Mouse (Mus musculus) liver, embryonic 16.5 days (tissue): ENCODE measurements around the gene Ass1. TPM values are rescaled to one million over a fixed set of nuclear protein-coding genes. Genes with fewer than 3 reads are reported as not detected.
A peak's percentile ranks its signal among the peaks of the same experiment; 100 is the strongest.
"Not testable (repeated sequence)": the region's sequence is repeated elsewhere in the genome, so short reads cannot be mapped to it uniquely, and the experiment has no call there.

ENCODE experiments used
- ATAC-seq: fragments of 200-750 bp; cut with Nextera tagmentation; 2 replicates; pipeline ENCODE4 v1.8.0; 2017; ENCODE audit warnings: low read depth, mild to moderate bottlenecking, moderate number of reproducible peaks, moderate library complexity
- H3K27ac ChIP-seq: fragments of 300-500 bp; sonication (generic); 2 replicates; pipeline ENCODE4 v1.5.1; 2014; ENCODE audit warnings: mild to moderate bottlenecking, low read length
- H3K27me3 ChIP-seq: fragments of 300-500 bp; sonication (generic); 2 replicates; pipeline ENCODE4 v1.6.1; 2014; ENCODE audit warnings: low read depth, low read length, mixed read lengths; ENCODE audit not compliant: control insufficient read depth, insufficient read depth
- H3K36me3 ChIP-seq: fragments of 300-500 bp; sonication (generic); 2 replicates; pipeline ENCODE4 v1.6.1; 2014; ENCODE audit warnings: mild to moderate bottlenecking; ENCODE audit not compliant: control insufficient read depth, insufficient read depth
- H3K4me1 ChIP-seq: fragments of 300-500 bp; sonication (generic); 2 replicates; pipeline ENCODE4 v1.6.1; 2014; ENCODE audit warnings: low read depth, low read length, mixed read lengths; ENCODE audit not compliant: control insufficient read depth
- H3K4me2 ChIP-seq: fragments of 300-500 bp; sonication (generic); 2 replicates; pipeline ENCODE4 v1.6.1; 2014; ENCODE audit warnings: low read depth, low read length, mixed read lengths
- H3K4me3 ChIP-seq: fragments of 300-500 bp; sonication (generic); 2 replicates; pipeline ENCODE4 v1.5.1; 2014; ENCODE audit warnings: low read depth, mild to moderate bottlenecking, low read length
- H3K9ac ChIP-seq: fragments of 300-500 bp; sonication (generic); 2 replicates; pipeline ENCODE4 v1.6.1; 2014; ENCODE audit warnings: low read depth, low read length
- H3K9me3 ChIP-seq: fragments of 300-500 bp; sonication (generic); replicated peaks from 2 replicates; pipeline ENCODE4 v1.6.1; 2016; ENCODE audit warnings: low read length; ENCODE audit not compliant: control insufficient read depth
- WGBS: fragments of 180-500 bp; shearing (Covaris S2); extraction: QIAGEN DNeasy Blood & Tissue Kit; methylation state at CpG from one replicate; pipeline ENCODE4 v1.1.7; 2014; ENCODE audit not compliant: insufficient replicate concordance; 5-methylcytosine and 5-hydroxymethylcytosine counted together
- polyA plus RNA-seq: library from polyadenylated mRNA; unstranded; fragments of >200 nt; fragmentation: Nextera tagmentation; extraction: Ambion mirVana; gene quantifications from 2 replicates; pipeline ENCODE4 v1.2.1, GENCODE M21; 2015

The Ass1 gene
- polyA plus RNA-seq, 1 experiment from 2014 or later: 480 TPM

DNA sequence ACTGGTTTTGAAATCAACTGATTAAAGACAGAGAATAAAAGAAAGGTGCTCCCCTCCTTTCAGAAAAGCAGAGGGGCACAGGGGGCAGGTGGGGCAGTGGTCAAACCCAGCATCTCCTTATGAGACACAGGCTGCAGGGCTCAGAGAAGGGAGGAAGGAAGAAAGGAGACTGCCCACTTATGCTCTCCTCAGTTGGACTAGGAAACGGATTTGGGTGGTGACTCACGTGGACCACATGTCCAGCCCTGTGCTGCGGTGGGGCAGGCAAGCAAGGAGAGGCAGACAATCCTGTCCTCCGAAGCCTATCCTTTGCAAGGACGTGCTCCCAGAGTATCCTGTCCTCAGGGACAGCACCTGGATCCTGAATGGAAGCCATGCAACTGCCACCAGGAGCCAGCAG lies 54.6 kb downstream of the Ass1 start:
- H3K9ac ChIP-seq: no peak overlapping the region
- H3K4me2 ChIP-seq: no peak overlapping the region
- H3K27ac ChIP-seq: no peak overlapping the region
- H3K9me3 ChIP-seq: no peaks in the 10 kb centered on the region
- 46% methylated on average over 5 of the region's 5 CpGs for WGBS
- no peaks in the 10 kb centered on the region for H3K27me3 ChIP-seq
- H3K4me3 ChIP-seq: no peak overlapping the region
- no peaks in the 10 kb centered on the region for H3K4me1 ChIP-seq
- no peaks in the 10 kb centered on the region for H3K36me3 ChIP-seq
- ATAC-seq: no peak

DNA sequence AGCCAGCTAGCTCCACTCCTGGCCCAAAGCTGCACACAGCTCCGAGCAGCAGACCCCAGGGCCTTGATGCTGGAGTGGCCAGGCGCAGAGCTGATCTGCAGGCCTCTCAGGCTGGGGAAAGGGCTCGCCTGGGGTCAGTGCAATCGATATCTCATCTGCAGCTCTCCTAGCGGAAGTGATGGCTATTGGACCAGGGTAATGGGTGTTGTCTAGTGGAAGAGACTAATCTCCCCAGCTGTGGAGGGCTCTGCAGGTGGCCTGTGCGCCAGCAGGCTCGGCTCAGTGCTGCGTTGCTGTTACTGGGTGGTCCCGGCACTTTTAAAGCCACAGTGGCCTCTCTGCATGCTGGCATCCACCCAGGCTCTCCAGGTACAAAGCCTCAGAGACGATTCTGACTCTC lies 55.8 kb downstream of the Ass1 start:
- ATAC-seq: no peak
- Histone ChIP-seq H3K4me1 (no peaks in the 10 kb centered on the region; the same call in 1 of the 2 replicates), H3K4me3 (no peak overlapping the region), H3K27ac (no peak overlapping the region), H3K27me3 (no peaks in the 10 kb centered on the region), H3K9ac (no peak overlapping the region), H3K4me2 (no peak overlapping the region), H3K36me3 (no peaks in the 10 kb centered on the region), H3K9me3 (no peaks in the 10 kb centered on the region)
- 32% methylated on average over 10 of the region's 10 CpGs for WGBS

DNA sequence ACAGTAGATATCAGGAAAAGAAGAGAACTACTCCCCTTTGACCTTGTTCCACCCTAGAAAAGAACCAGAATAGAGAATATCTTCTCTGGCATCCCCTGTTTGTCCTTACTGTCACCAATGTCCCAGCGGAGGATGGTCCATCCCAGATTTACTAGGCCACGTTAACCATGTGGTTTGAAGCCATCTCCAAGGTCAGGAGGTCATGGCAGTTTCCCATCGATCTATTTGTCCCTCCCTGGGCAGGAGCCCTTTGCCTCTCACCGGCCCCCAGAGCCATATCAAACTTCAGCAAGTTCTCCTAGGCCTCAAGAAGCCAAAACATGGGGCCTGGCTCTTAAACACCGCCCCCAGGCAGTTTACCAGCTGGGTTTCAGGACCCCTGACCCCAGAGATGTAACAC lies 60.2 kb downstream of the Ass1 start:
- H3K4me3 ChIP-seq: no peak overlapping the region
- H3K27ac ChIP-seq: peak overlapping the region; percentile 44; the same call in 1 of the 2 replicates
- no peaks in the 10 kb centered on the region for H3K9me3 ChIP-seq
- no peaks in the 10 kb centered on the region for H3K27me3 ChIP-seq
- peak; percentile 83 for ATAC-seq
- no peaks in the 10 kb centered on the region for H3K36me3 ChIP-seq
- no peaks in the 10 kb centered on the region; the same call in 1 of the 2 replicates for H3K4me1 ChIP-seq
- no peak overlapping the region for H3K4me2 ChIP-seq
- H3K9ac ChIP-seq: no peak overlapping the region
- 50% methylated on average over 5 of the region's 5 CpGs for WGBS

DNA sequence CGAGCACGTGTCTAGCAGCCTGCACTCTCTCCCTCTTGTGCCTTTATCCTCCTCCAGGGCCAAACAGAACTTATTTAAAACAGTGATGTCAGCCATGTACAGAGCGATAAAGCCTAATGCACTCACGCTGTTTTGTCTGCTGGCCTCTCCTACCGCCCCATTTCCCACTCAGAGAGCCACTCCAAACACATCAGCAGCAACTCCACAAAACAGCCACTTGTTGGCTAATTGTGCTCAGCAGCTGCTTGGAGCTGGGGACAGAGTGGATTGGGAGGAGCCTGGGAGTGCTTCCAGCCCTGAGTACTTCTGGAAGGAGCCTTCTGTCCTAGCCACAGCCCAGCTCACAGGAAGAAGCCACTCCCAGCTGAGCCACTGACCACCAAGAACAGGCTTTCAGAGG lies 67.0 kb downstream of the Ass1 start:
- no peak for ATAC-seq
- H3K36me3 ChIP-seq: no peaks in the 10 kb centered on the region
- no peak overlapping the region for H3K27ac ChIP-seq
- no peak overlapping the region for H3K9ac ChIP-seq
- no peak overlapping the region for H3K4me2 ChIP-seq
- no peaks in the 10 kb centered on the region for H3K9me3 ChIP-seq
- no peak overlapping the region for H3K4me3 ChIP-seq
- no peaks in the 10 kb centered on the region for H3K4me1 ChIP-seq
- no peaks in the 10 kb centered on the region for H3K27me3 ChIP-seq
- 57% methylated on average over 5 of the region's 5 CpGs for WGBS

DNA sequence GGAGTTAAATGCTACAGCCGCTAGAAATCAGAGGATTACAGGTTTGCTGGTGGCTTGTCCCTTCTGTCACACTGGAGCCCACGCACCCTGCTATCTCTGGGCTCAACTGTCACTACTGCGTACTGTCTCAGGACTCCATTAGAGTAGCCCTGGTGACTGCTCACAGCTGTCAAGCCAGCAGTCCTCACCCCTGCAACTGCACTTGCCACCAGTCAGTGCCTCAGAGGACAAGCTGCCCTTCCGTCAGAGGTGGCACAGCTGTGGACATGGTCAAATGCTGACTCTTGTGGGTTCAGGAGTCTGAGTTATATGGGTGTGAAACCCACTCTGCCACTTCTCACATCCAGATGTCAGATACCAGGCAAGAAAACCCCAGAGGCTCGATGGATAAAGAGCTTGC lies 68.7 kb downstream of the Ass1 start:
- 56% methylated on average over 5 of the region's 5 CpGs for WGBS
- Histone ChIP-seq H3K36me3 (no peaks in the 10 kb centered on the region), H3K27ac (no peak overlapping the region), H3K4me2 (no peak overlapping the region), H3K9ac (no peak overlapping the region), H3K4me1 (no peaks in the 10 kb centered on the region), H3K9me3 (no peaks in the 10 kb centered on the region), H3K4me3 (no peak overlapping the region), H3K27me3 (no peaks in the 10 kb centered on the region)
- no peak for ATAC-seq

DNA sequence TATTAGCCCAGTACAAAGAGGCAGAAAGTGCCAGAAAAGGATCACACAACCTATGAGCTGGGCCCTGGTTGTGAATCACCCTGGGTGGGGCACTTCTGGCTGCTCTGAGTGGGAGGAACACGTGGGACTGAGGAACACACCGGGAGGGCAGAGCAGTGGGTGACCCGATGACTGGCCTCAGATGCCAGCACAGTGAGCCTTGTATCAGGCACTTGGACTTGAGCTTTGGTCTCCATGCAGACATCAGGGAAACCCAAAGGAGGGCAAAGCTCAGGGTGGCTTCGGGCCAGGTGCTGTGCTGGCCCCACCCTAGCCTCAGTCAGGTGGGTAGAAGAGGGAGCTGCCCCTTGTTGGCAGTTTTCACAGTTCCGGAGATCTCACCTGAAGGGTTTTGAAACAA lies 71.6 kb downstream of the Ass1 start:
- no peak for ATAC-seq
- no peak overlapping the region for H3K27ac ChIP-seq
- WGBS: 69% methylated on average over 5 of the region's 5 CpGs

DNA sequence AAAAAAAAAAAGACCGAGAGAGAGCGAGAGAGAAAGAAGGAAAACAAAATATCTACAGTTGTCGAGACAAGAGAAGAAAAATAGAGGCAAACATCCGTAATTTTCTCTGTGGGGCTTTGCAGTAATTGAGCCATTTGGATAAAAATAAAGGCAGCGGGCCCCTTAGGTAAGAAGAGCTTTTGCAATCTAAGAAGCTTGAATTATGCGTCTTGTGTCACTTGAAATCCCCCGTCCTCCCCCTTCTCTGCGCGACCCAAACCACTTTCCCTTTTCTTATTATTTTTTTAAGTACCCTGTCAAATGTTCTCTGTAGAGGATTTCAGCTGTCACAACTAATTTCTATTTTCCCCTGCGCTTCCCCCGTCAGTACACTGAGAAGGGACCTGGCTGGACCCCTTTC lies 77.7 kb downstream of the Ass1 start:
- H3K4me3 ChIP-seq: no peak overlapping the region
- H3K9me3 ChIP-seq: no peaks in the 10 kb centered on the region
- H3K4me1 ChIP-seq: no peaks in the 10 kb centered on the region
- H3K36me3 ChIP-seq: no peaks in the 10 kb centered on the region
- H3K9ac ChIP-seq: no peak overlapping the region
- 69% methylated on average over 11 of the region's 11 CpGs for WGBS
- ATAC-seq: no peak
- no peak overlapping the region for H3K4me2 ChIP-seq
- H3K27me3 ChIP-seq: no peaks in the 10 kb centered on the region
- H3K27ac ChIP-seq: no peak overlapping the region

More for the DNA sequence above, 71.6 kb downstream of the Ass1 start:
- Histone ChIP-seq H3K4me1 (no peaks in the 10 kb centered on the region), H3K9ac (no peak overlapping the region), H3K4me2 (no peak overlapping the region), H3K36me3 (no peaks in the 10 kb centered on the region), H3K9me3 (no peaks in the 10 kb centered on the region), H3K4me3 (no peak overlapping the region), H3K27me3 (no peaks in the 10 kb centered on the region)

DNA sequence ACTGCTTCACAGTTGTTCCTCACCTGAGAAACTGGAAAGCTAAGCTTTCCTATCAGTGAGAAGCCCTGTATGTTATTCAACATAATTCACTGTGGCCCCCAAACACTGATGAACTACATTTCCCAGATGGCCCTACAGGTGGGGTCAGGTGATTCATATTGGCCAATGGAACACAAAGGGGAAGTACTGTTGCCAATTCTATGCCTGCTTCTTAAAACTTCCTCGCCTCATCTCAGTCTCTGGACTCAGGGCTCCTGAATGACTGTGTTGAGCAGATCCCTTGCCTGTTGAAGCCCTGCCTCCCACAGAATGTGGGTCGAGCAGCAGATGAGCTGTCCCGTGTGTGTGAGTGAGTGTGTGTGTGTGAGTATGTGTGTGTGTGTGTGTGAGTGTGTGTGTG lies 80.5 kb downstream of the Ass1 start:
- no peaks in the 10 kb centered on the region for H3K27me3 ChIP-seq
- no peak overlapping the region for H3K4me3 ChIP-seq
- H3K27ac ChIP-seq: no peak overlapping the region
- H3K36me3 ChIP-seq: no peaks in the 10 kb centered on the region
- H3K9ac ChIP-seq: no peak overlapping the region
- 54% methylated on average over 3 of the region's 3 CpGs for WGBS
- no peak for ATAC-seq
- H3K4me1 ChIP-seq: no peaks in the 10 kb centered on the region
- H3K9me3 ChIP-seq: no peaks in the 10 kb centered on the region
- no peak overlapping the region for H3K4me2 ChIP-seq

DNA sequence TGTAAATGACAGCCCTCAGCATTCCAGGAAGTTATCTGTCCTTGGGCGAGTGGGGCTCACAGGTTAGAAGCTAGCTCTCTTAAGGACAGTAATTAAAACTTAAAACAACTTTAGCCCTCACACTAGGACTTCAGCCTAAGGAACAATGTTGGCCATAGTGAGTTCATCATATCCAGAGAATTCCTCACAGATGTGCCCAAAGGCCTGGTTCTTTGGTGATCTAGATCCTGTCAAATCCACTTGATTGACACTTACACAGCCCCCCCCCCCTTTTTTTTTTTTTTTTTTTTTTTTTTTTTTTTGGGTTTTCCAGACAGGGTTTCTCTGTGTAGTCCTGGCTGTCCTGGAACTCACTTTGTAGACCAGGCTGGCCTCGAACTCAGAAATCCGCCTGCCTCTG lies 81.3 kb downstream of the Ass1 start:
- H3K9me3 ChIP-seq, H3K9ac ChIP-seq, H3K27me3 ChIP-seq, H3K4me2 ChIP-seq, H3K4me3 ChIP-seq, ATAC-seq, H3K36me3 ChIP-seq, H3K27ac ChIP-seq, H3K4me1 ChIP-seq: not testable (repeated sequence)
- 56% methylated on average over 1 of the region's 3 CpGs for WGBS

DNA sequence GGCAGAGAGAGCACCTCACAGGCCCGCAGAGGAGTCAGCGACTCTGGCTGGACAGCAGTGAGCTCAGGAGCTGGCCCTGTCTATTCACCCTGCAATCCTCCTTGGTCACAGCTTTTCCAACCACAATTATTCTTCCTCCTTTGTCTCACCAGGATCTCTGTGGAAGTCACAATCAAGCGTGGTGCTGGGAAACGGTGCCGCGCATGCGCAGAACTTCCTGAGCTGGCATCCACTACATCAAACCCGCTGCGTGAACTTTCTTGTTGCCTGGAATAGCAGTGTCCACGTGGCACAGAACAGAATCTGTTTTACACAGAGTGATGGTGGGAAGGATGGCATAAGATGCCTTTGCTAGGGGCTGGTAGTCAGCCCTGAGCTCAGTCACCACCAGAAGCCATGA lies 82.0 kb downstream of the Ass1 start:
- H3K9me3 ChIP-seq: no peaks in the 10 kb centered on the region
- H3K4me1 ChIP-seq: no peaks in the 10 kb centered on the region
- H3K9ac ChIP-seq: no peak overlapping the region
- H3K27ac ChIP-seq: no peak overlapping the region
- H3K4me3 ChIP-seq: no peak overlapping the region
- no peak overlapping the region for H3K4me2 ChIP-seq
- H3K27me3 ChIP-seq: no peaks in the 10 kb centered on the region
- WGBS: 79% methylated on average over 10 of the region's 10 CpGs
- no peak for ATAC-seq
- no peaks in the 10 kb centered on the region for H3K36me3 ChIP-seq
